Mouse (Mus musculus) stomach, embryonic 15.5 days (tissue): ENCODE data around the gene Ube2d3. TPM values are rescaled to one million over a fixed set of nuclear protein-coding genes. Genes with fewer than 3 reads are reported as not detected.
"Not testable (repeated sequence)": the region's sequence is repeated elsewhere in the genome, so short reads cannot be mapped to it uniquely, and the experiment has no call there.

Experiments
- ATAC-seq: fragments of 200-750 bp; cut with Nextera tagmentation; 2 replicates; pipeline ENCODE4 v1.8.0; 2017; ENCODE audit warnings: low read depth, moderate number of reproducible peaks, moderate TSS enrichment; ENCODE audit not compliant: insufficient read depth, low FRiP score
- H3K27ac ChIP-seq: fragments of 300-500 bp; sonication (generic); 2 replicates; pipeline ENCODE4 v1.5.1; 2015; ENCODE audit warnings: mild to moderate bottlenecking, inconsistent platforms
- H3K27me3 ChIP-seq: fragments of 300-500 bp; sonication (generic); replicated peaks from 2 replicates; pipeline ENCODE4 v1.6.1; 2015; ENCODE audit warnings: inconsistent platforms
- H3K36me3 ChIP-seq: fragments of 300-500 bp; sonication (generic); 2 replicates; pipeline ENCODE4 v1.6.1; 2015; ENCODE audit warnings: inconsistent platforms
- H3K4me1 ChIP-seq: fragments of 300-500 bp; sonication (generic); 2 replicates; pipeline ENCODE4 v1.6.1; 2015; ENCODE audit warnings: inconsistent platforms
- H3K4me2 ChIP-seq: fragments of 300-500 bp; sonication (generic); 2 replicates; pipeline ENCODE4 v1.6.1; 2015; ENCODE audit warnings: mild to moderate bottlenecking, inconsistent platforms
- H3K4me3 ChIP-seq: fragments of 300-500 bp; sonication (generic); replicated peaks from 2 replicates; pipeline ENCODE4 v1.5.1; 2015; ENCODE audit warnings: inconsistent platforms
- H3K9ac ChIP-seq: fragments of 300-500 bp; sonication (generic); 2 replicates; pipeline ENCODE4 v1.6.1; 2015; ENCODE audit warnings: inconsistent platforms
- H3K9me3 ChIP-seq: fragments of 300-500 bp; sonication (generic); 2 replicates; pipeline ENCODE4 v1.6.1; 2016; ENCODE audit warnings: inconsistent platforms
- WGBS: fragments of 180-500 bp; shearing (Covaris S2); methylation state at CpG from one replicate; pipeline ENCODE4 v1.1.7; 2015; 5-methylcytosine and 5-hydroxymethylcytosine counted together
- polyA plus RNA-seq: library from polyadenylated mRNA; unstranded; fragments of >200 nt; fragmentation: Nextera tagmentation; extraction: Ambion mirVana; gene quantifications from 2 replicates; pipeline ENCODE4 v1.2.1, GENCODE M21; 2015

Gene Ube2d3
- polyA plus RNA-seq, 1 experiment from 2014 or later = 469 TPM

- H3K9ac ChIP-seq, H3K4me3 ChIP-seq, H3K4me2 ChIP-seq, ATAC-seq, H3K27me3 ChIP-seq, H3K9me3 ChIP-seq, H3K4me1 ChIP-seq, H3K36me3 ChIP-seq, H3K27ac ChIP-seq: not testable (repeated sequence)
- 82% methylated on average over 4 of the region's 4 CpGs for WGBS
These were observed 60.0 kb downstream of the Ube2d3 start for GRCm38 (mm10) chr3:135497956-135498355.

- no peaks in the 10 kb centered on the region for H3K27me3 ChIP-seq
- H3K9me3 ChIP-seq = no peaks in the 10 kb centered on the region
- no peaks in the 10 kb centered on the region for H3K36me3 ChIP-seq
- no peak for ATAC-seq
- H3K27ac ChIP-seq = no peak overlapping the region
- H3K4me3 ChIP-seq = no peak overlapping the region
- H3K4me1 ChIP-seq = no peaks in the 10 kb centered on the region
- WGBS = 67% methylated on average over 5 of the region's 5 CpGs
- H3K4me2 ChIP-seq = no peak overlapping the region
- H3K9ac ChIP-seq = no peak overlapping the region
These were observed 60.9 kb downstream of the Ube2d3 start for GRCm38 (mm10) chr3:135498891-135499290.

GRCm38 (mm10) chr3:135503160-135503559 is 65.2 kb downstream of the Ube2d3 start:
- no peak overlapping the region for H3K4me2 ChIP-seq
- no peak overlapping the region for H3K4me3 ChIP-seq
- WGBS = 72% methylated on average over 5 of the region's 5 CpGs
- H3K27me3 ChIP-seq = no peaks in the 10 kb centered on the region
- H3K9me3 ChIP-seq = no peaks in the 10 kb centered on the region
- ATAC-seq = no peak
- no peaks in the 10 kb centered on the region for H3K4me1 ChIP-seq
- H3K36me3 ChIP-seq = no peaks in the 10 kb centered on the region
- H3K27ac ChIP-seq = no peak overlapping the region
- no peak overlapping the region for H3K9ac ChIP-seq

GRCm38 (mm10) chr3:135505369-135505909 is 67.5 kb downstream of the Ube2d3 start:
- no peak overlapping the region for H3K9ac ChIP-seq
- H3K4me3 ChIP-seq = no peak overlapping the region
- WGBS = 62% methylated on average over 10 of the region's 10 CpGs
- no peak overlapping the region for H3K4me2 ChIP-seq
- no peaks in the 10 kb centered on the region for H3K4me1 ChIP-seq
- H3K36me3 ChIP-seq = no peaks in the 10 kb centered on the region
- no peak overlapping the region for H3K27ac ChIP-seq
- no peaks in the 10 kb centered on the region for H3K27me3 ChIP-seq
- no peak for ATAC-seq
- no peaks in the 10 kb centered on the region for H3K9me3 ChIP-seq

GRCm38 (mm10) chr3:135505916-135506482 is 68.0 kb downstream of the Ube2d3 start:
- no peak for ATAC-seq
- no peak overlapping the region for H3K9ac ChIP-seq
- no peak overlapping the region for H3K4me3 ChIP-seq
- no peak overlapping the region for H3K27ac ChIP-seq
- no peaks in the 10 kb centered on the region for H3K27me3 ChIP-seq
- no peaks in the 10 kb centered on the region for H3K9me3 ChIP-seq
- H3K4me2 ChIP-seq = no peak overlapping the region
- H3K36me3 ChIP-seq = no peaks in the 10 kb centered on the region
- 81% methylated on average over 13 of the region's 13 CpGs for WGBS
- H3K4me1 ChIP-seq = no peaks in the 10 kb centered on the region

- WGBS = 79% methylated on average over 7 of the region's 7 CpGs
- Histone ChIP-seq H3K4me2 (no peak overlapping the region), H3K9ac (no peak overlapping the region), H3K9me3 (no peaks in the 10 kb centered on the region), H3K4me1 (no peaks in the 10 kb centered on the region), H3K36me3 (no peaks in the 10 kb centered on the region), H3K4me3 (no peak overlapping the region), H3K27ac (no peak overlapping the region), H3K27me3 (no peaks in the 10 kb centered on the region)
- no peak for ATAC-seq
These were observed 69.6 kb downstream of the Ube2d3 start for GRCm38 (mm10) chr3:135507506-135507905.

- no peak overlapping the region for H3K27ac ChIP-seq
These were observed 70.2 kb downstream of the Ube2d3 start for GRCm38 (mm10) chr3:135508191-135508590.

GRCm38 (mm10) chr3:135510372-135510771 is 72.4 kb downstream of the Ube2d3 start:
- ATAC-seq = no peak
- no peak overlapping the region for H3K4me2 ChIP-seq
- H3K9ac ChIP-seq = no peak overlapping the region
- no peaks in the 10 kb centered on the region for H3K9me3 ChIP-seq
- H3K4me1 ChIP-seq = no peaks in the 10 kb centered on the region
- WGBS = 82% methylated on average over 3 of the region's 3 CpGs
- H3K36me3 ChIP-seq = no peaks in the 10 kb centered on the region
- no peak overlapping the region for H3K27ac ChIP-seq
- no peak overlapping the region for H3K4me3 ChIP-seq
- no peaks in the 10 kb centered on the region for H3K27me3 ChIP-seq

More at GRCm38 (mm10) chr3:135508191-135508590, 70.2 kb downstream of the Ube2d3 start:
- no peaks in the 10 kb centered on the region for H3K9me3 ChIP-seq
- ATAC-seq = no peak
- H3K4me1 ChIP-seq = no peaks in the 10 kb centered on the region
- 88% methylated on average over 1 of the region's 1 CpGs for WGBS
- no peak overlapping the region for H3K4me3 ChIP-seq
- H3K9ac ChIP-seq = no peak overlapping the region
- no peaks in the 10 kb centered on the region for H3K36me3 ChIP-seq
- H3K27me3 ChIP-seq = no peaks in the 10 kb centered on the region
- H3K4me2 ChIP-seq = no peak overlapping the region

GRCm38 (mm10) chr3:135511683-135512082 is 73.7 kb downstream of the Ube2d3 start:
- Histone ChIP-seq H3K4me2 (no peak overlapping the region), H3K36me3 (no peaks in the 10 kb centered on the region), H3K9me3 (no peaks in the 10 kb centered on the region), H3K4me3 (no peak overlapping the region), H3K4me1 (peaks cover 2% of the 10 kb centered on the region; the same call in 1 of the 2 replicates), H3K27me3 (no peaks in the 10 kb centered on the region), H3K9ac (no peak overlapping the region), H3K27ac (no peak overlapping the region)
- peak; percentile 35 for ATAC-seq
- 40% methylated on average over 11 of the region's 11 CpGs for WGBS

GRCm38 (mm10) chr3:135513270-135513669 is 75.3 kb downstream of the Ube2d3 start:
- Histone ChIP-seq H3K36me3 (no peaks in the 10 kb centered on the region), H3K4me2 (no peak overlapping the region), H3K27me3 (no peaks in the 10 kb centered on the region), H3K4me3 (no peak overlapping the region), H3K9ac (no peak overlapping the region), H3K27ac (no peak overlapping the region), H3K4me1 (peaks cover 4% of the 10 kb centered on the region; the same call in 1 of the 2 replicates), H3K9me3 (no peaks in the 10 kb centered on the region)
- ATAC-seq = no peak
- 56% methylated on average over 11 of the region's 11 CpGs for WGBS

GRCm38 (mm10) chr3:135513800-135514425 is 76.0 kb downstream of the Ube2d3 start:
- Histone ChIP-seq H3K36me3 (no peaks in the 10 kb centered on the region), H3K4me3 (no peak overlapping the region), H3K27me3 (no peaks in the 10 kb centered on the region), H3K9me3 (no peaks in the 10 kb centered on the region), H3K4me1 (peaks cover 4% of the 10 kb centered on the region; the same call in 1 of the 2 replicates), H3K27ac (no peak overlapping the region), H3K9ac (no peak overlapping the region), H3K4me2 (no peak overlapping the region)
- 80% methylated on average over 14 of the region's 14 CpGs for WGBS
- no peak for ATAC-seq

GRCm38 (mm10) chr3:135515246-135515645 is 77.3 kb downstream of the Ube2d3 start:
- no peak overlapping the region for H3K27ac ChIP-seq
- H3K4me3 ChIP-seq = no peak overlapping the region
- no peak for ATAC-seq
- no peak overlapping the region for H3K9ac ChIP-seq
- no peaks in the 10 kb centered on the region for H3K36me3 ChIP-seq
- H3K4me2 ChIP-seq = no peak overlapping the region
- no peaks in the 10 kb centered on the region for H3K27me3 ChIP-seq
- 67% methylated on average over 5 of the region's 5 CpGs for WGBS
- peaks cover 4% of the 10 kb centered on the region; the same call in 1 of the 2 replicates for H3K4me1 ChIP-seq
- no peaks in the 10 kb centered on the region for H3K9me3 ChIP-seq
